Mouse (Mus musculus): ENCODE data around the gene Ensa.
A peak's percentile ranks its signal among the peaks of the same experiment; 100 is the strongest.
"Not testable (repeated sequence)": the region's sequence is repeated elsewhere in the genome, so short reads cannot be mapped to it uniquely, and the experiment has no call there.

Ensa gene

DNA sequence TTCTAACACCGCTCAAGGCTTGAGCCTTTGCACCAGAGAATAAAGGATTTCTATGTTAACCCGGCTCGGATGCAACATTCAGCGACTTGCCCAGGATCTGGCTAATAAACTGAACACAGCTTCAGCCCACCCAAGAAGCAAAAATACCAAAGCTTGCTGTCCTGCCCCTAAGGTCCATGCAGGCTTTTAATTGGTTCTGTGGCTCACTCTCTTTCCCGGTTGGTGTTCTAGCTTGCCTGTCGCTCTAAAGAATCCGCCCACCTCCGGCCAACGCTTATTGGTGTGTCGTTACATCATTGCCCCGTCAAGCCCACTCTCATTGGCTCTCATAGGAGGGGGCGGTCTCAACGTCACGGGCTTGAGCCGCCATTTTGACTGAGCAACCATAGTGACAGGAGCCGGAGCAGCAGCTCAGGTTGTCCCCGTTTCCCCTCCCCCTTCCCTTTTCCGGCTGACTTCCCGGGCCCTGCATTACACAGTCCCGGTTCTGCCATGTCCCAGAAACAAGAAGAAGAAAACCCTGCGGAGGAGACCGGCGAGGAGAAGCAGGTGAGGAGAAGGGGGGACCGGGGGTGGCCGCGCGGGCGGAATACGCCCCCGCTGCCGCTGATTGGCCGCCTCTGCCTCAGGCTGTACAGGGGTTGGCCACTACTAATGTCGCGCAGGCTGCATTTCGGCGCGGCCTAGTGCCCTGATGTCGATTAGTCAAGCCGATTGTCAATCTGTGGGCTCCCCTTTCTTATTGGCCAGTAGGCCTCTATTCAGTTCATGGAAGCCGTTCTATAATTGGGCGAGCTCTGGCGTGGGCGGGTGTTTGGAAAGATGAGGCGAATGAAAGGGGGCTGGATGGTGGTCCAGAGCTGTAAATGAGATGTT, at the start of gene Ensa:
Gene Ensa (plus strand): TSS at position 366 of the 876 bp plus-strand sequence.
- peak; percentile 97 for DNase-seq (ENCODE audit: low spot score)

DNA sequence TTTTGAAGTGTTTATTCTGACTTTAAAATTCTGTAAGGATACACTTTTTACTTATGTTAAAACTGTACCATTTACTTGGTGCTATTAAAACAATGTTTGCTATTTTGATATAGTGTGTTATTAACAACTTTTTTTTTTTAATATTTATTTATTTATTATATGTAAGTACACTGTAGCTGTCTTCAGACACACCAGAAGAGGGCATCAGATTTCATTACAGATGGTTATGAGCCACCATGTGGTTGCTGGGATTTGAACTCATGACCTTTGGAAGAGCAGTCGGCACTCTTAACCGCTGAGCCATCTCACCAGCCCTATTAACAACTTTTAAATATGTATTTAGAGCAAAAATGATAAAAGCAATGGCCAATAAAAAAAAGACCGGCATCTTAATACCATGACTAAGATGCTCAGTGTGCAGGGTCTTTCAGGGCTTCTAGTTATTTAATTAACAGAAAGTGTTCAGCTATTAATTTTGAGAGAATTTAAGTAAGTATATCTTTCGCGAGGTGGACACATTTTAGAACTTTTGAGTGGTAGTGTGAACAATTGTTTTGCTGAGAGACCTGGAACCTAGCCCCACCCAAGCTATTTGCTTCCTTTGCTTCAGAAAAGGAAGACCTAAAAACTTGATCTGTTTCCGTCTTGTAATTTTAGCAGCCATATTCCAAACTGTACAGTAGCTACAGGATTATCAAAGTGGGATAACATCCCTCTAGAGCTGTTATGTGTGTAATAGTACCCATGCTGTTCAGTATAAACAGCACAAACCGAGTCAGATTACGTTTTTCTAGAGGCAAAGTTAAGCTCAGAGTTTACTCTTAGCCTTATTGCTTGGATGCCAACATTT, 36.8 kb upstream of the Ensa start:
- no peak for DNase-seq (ENCODE audit: low spot score)

DNA sequence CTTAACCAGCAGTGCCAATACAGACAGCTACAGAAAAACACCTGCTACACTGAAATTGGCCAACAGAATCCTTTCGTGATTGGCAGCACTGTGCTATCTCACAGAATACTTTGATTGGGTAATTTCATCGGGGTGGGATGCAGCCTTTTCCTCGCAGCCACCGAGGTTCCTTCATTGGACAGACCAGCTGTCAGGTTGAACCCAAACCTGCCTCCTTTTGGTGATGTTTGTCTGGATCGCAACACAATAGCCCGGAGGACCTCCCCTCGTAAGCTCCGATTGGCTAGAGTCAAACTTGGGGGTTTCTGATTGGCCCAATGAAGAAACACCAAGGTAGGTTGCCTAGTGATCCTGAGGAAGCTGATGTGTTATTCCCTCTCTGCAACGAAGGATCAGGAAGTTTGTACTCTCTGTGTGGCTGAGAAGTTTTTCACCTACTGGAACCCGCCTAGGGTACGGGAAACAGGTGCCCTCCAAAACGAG, 36.1 kb upstream of the Ensa start, which contains the start of gene Golph3l:
Gene Golph3l (plus strand): TSS at position 331 of the 483 bp plus-strand sequence.
- DNase-seq (ENCODE audit: low spot score) = peak; percentile 95

DNA sequence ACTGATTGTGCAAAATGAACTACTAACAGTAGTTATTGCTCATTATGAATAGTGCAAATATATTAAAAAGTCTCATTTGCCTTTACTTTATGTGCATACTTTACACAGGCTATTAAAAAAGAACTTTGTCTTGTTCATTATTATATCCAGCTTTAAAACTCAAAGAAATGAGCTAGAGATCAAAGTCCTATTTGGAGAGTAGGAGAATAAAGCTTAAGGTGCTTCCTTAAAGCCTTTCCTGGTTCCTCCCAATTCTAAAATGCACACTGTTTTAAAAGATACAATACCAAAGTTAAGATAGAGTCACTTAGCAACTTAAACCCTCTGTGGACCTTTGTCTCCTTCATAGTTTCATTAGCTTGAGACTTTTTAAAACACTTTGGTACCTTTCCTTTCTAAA, 26.1 kb upstream of the Ensa start:
- DNase-seq (ENCODE audit: low spot score) = no peak

DNA sequence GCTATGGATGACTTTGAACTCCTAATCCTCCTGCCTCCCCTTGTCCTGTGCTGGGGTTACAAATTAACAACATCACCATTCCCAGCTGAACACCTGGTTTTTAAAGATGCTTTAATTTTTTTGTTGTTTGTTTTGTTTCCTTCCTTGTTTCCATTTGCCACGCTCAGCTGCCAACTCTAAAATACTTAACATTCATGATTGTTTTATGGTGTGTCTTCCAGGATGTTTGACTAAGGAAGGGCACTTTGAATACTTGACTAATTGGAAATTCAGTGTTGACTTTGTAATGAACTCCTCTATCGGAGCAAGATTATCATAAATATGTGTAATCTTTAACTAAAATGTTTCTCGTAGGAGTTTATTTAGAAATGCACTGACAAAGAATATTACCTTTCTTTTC, 23.5 kb upstream of the Ensa start:
- DNase-seq (ENCODE audit: low spot score) = no peak

DNA sequence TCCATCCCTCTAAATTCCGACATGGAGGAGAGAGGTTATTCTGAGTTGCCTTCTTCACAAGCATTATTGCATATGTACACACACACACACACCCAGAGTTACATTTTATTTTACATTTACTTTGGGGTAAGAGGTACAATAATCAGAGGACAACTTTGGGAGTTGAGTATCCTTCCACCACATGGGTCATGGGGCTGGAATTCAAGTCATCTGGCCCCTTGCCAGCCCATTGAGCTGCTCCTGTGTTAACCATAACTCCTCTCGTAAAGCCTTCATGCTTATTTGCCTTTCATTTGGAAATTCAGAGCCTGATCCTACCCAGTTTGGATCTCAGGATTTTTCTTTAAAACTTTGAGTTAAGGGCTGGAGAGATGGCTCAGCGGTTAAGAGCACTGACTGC, 18.7 kb upstream of the Ensa start:
- no peak for DNase-seq (ENCODE audit: low spot score)

DNA sequence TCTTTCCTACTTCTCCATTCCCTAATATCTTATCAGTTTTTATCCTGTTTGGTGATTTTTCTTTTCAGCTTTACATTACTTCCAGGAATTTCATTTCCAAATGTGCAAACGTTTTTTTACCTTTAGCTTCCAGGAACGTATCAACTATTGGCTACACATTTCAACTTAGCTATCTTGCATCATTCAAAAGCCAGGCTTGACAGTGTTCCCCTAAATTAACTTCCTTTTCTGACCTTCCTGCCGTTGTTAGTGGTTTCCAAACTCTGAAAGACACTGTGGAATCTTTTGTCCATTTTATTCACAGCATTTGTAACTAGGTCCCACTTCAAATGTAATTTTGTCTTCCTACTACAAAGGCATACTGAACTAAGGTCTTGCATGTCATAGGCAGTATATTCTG, 15.6 kb upstream of the Ensa start:
- DNase-seq (ENCODE audit: low spot score) = no peak

DNA sequence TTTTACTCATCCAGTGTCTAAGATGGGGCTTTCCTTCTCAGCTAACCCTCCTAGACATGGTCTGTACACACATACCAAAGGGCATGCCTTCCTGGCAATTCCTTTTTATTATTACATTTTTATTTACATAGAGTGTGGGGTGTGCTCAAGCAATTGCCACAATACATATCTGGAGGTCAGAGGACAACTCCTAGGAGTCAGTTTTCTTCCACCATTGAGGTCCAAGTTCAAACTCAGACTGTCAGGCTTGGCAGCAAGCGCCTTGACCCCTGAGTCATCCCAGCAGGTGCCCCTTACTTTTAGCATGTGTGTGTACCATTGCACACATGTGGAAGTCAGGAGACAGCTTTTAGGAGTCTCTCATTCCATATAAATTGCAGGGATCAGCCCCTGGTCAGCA, 10.8 kb upstream of the Ensa start:
- DNase-seq (ENCODE audit: low spot score) = no peak

DNA sequence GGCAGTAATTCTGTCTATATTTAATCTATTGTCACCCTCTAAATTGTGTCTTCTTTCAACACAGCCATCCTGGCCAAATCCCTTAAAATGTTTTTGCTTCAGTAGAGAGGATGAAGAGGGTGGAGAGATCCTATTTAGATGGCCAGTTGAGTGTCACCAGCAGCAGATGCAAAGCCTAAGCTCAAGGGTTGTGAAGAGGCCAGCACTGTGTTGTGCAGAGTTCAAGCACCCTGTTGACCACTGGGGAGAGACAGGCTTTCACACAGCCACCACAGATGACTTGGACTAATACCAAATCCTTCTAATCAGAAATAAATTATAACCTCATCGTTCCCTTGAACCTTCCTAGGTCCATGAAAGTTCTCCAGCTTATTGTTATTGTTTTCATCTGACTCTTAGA, 6.3 kb upstream of the Ensa start:
- DNase-seq (ENCODE audit: low spot score) = no peak

DNA sequence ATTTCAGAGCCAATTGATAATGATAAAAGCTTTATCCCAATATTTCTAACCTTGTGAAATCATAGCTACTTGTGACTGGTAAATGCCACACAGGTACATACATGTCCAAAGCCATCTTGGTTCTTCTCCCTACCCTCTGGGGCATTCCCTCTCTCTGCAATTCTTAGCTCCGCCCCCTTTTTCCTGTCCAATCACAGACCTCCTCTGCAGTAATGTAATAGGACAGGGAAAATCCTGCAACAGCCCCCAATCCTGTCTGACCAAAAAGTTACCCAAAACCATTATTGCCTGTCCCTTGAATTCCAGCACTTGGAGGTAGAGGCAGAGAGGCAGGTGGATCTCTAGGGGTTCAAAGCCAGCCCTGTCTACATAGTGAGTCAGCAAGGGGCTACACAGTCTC, 3.6 kb upstream of the Ensa start:
- no peak for DNase-seq (ENCODE audit: low spot score)

DNA sequence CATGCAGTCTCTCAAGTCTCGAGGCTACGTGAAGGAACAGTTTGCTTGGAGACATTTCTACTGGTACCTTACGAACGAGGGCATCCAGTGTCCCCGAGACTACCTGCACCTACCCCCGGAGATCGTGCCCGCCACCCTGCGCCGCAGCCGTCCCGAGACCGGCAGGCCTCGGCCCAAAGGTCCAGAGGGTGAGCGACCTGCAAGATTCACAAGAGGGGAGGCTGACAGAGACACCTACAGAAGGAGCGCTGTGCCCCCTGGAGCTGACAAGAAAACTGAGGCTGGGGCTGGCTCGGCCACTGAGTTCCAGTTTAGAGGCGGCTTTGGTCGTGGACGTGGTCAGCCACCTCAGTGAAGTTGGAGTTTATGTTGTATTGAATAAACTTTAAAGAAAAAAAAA, 2.4 kb upstream of the Ensa start:
- not testable (repeated sequence) for DNase-seq (ENCODE audit: low spot score)

DNA sequence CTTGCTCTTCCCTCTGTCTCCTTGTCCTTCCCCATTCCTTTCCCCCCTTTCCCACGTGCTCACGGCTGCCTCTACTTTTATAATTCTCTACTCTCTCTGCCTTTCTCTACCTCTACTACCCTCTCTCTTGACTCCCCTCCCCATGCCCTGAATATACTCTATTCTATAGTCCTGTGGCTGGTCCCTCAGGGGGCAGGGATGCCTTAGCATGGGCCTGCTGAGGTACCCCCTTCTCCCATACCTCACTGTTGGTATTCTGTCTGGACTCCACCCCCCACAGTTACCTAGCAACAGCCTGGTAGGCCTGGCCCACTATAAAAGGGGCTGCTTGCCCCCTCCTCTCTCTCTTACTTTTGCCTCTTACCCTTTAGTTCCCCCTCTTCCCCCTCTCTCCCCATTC, 1.2 kb upstream of the Ensa start:
- DNase-seq (ENCODE audit: low spot score) = no peak

DNA sequence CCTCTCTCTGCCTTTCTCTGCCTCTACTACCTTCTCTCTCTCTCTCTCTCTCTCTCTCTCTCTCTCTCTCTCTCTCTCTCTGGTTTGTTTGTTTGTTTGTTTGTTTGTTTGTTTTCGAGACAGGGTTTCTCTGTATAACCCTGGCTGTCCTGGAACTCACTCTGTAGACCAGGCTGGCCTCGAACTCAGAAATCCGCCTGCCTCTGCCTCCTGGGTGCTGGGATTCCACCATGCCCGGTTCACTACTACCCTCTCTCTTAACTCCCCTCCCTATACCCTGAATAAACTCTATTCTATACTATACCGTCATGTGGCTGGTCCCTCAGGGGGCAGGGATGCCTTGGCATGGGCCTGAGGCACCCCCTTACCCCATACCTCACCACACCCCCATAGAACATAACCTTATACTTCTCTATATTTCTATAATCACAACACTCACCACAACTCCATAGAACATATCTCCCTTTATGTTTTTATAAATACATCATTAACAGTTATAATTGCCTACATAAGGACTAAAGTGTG, 740 bp upstream of the Ensa start:
- DNase-seq (ENCODE audit: low spot score) = not testable (repeated sequence)

DNA sequence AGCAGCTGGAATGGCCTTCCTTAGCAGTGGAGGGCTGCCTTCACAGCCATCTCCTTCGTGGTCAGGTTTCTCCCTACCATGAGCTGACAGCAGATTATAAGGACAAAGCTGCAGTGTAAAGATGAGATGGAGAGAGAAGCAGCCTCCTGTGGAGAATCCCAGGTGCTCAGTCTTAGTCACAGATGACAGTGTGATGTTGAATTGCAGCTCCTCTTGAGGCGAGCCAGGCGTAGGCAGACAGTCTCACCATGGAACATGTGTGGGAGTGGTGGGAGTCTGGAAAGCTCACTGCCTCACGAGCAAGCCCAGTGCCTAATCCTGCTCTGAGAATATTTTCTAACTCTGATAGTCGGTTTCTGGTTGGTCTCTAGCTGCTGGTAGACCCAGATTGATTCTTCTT, 3.0 kb downstream of the Ensa start:
- DNase-seq (ENCODE audit: low spot score) = no peak

DNA sequence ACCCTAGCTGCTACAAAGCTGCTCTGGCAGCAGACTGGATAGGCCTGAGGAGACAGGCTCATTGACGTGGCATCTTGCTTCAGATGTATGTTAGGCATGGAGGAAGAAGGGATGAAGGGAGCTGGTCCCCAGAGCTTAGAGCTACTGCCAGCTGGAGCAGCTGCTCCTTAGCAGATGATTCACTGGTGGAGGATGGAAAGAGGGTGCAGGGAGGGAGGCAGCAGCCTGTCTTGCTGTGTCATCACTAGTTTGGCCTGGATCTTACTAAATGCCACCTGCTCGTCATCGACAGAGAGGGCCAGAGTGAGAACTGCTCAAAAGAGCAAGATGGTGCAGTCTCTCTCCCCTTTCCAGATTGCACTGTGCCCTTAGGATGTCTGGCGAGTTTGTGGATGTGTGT, 5.0 kb downstream of the Ensa start:
- DNase-seq (ENCODE audit: low spot score) = no peak

DNA sequence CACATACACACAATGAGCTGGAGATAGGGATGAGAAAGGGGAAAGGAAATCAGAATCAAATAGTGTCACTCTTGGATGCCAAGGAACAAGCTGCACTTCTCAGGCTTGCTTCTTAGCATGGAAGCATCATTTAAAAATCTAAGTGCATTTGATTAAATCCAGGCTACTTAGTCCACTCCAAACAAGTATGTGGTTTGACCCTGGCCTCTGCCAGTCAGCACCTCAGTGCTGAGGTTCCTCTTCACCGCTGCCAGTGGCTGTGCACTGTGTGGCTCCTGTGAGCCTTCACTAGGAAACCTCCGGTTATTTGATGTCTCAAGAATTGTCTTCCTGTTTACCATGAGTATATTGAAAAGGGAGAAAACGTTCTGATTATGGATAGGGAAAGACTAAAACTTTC, 6.1 kb downstream of the Ensa start:
- DNase-seq (ENCODE audit: low spot score) = no peak

DNA sequence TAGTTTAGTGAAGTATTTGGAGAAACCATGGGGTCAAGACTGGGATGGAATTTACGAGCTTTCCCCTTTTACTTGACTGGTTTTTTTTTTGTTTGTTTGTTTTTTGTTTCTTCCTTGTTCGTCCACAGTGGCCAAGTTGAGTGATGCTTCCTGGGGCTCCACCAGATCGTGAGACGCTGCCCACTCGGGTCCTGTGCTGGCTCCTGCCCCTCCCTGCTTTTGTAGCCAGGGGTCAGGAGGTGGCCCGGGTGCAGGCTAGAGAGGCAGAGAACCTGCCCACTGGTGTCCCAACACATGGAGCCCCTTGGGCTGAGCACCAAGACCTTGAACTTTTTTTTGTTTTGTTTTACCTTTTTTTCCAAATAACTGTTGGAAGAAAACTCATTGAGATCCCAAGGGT, 6.5 kb downstream of the Ensa start:
- no peak for DNase-seq (ENCODE audit: low spot score)

DNA sequence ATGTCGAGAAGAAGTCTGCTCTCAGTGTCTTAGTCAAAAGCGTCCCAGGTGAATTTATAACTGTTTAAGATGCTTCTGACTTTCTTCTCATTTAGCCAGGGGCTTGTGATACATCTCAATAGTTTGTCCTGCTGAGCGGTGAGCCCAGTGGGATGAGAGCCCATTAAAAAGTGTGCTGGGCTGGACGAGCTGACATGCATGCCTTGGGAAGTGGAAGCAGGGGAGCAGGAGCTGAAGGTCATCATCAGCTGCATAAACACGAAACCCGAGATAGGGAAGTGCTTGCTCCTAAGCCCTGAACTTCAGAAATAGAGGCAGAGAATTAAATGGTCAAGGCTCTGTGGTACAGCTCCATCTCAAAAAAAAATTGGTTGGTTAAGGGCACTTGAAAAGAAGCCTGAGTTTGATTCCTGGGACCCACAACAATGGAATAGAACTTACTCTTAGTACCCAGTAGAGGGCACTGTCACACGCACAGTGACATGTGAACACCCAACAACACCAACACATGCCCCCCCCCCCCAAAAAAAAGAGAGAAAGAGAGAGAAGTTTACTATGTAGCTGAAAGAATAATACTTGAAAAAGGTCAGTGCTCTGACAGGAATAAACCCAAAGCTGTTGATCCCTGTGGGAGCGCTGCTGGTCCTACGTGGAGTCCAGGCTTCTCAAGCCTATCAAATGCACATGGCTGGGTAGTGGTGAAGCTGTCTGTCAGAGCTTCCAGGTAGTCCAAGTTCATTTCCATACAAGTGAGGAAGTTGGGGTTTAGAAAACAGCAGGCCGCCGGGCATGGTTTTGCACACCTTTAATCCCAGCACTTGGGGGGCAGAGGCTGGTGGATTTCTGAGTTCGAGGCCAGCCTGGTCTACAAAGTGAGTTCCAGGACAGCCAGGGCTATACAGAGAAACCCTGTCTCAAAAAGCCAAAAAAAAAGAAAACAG, 8.1 kb downstream of the Ensa start:
- DNase-seq (ENCODE audit: low spot score) = peak; percentile 29

DNA sequence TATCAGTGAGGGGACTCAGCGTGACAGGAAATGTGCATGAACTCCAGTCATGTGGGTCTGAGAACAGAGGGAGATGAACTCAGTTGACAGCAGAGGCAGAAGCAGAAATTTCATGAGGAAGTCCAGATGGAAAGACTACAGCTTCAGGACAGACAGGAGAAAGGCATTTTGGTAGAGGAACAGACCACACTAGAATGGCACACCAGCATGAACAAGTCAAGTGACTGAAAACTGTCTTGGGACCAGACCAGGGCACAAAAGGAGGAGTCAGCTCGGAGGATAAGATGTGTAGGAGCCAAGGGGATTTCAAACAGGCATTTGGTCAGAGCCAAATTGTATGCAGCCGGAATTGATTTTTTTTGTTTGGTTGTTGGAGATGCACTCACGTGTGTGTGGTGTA, 10.8 kb downstream of the Ensa start:
- no peak for DNase-seq (ENCODE audit: low spot score)

DNA sequence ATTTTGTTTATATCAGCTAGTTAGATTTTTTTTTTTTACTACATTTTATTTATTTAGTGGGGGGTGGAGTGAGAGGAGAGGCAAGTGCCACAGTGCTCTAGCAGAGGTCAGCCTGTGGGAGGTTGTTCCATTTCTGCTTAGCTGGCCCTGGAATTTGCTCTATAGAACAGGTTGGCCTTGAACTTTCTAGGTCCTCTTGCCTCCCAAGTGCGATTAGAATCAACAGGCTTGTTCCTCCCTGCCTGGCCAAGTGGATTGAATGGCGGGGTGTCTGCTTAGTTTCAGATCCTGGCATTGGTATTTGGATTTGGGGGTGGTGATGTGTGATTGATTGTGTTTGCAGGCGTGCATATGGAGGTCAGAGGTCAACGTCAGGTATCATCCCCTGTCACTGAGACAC, 11.3 kb downstream of the Ensa start:
- DNase-seq (ENCODE audit: low spot score) = no peak

DNA sequence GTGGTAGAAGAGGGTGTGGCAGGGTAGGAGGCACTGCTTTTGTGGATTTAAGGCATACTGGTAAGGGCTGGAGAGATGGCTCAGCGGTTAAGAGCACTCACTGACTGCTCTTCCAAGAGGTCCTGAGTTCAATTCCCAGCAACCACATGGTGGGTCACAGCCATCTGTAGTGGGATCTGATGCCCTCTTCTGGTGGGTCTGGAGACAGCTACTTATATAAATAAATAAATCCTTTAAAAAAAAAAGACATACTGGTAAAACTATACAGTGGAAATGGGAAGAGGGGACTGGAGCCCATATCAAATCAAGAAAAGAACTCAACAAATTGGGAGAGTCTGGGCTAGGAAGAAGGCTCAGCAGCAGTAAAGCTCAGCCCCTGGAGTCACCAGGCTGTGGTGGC, 14.9 kb downstream of the Ensa start:
- no peak for DNase-seq (ENCODE audit: low spot score)

DNA sequence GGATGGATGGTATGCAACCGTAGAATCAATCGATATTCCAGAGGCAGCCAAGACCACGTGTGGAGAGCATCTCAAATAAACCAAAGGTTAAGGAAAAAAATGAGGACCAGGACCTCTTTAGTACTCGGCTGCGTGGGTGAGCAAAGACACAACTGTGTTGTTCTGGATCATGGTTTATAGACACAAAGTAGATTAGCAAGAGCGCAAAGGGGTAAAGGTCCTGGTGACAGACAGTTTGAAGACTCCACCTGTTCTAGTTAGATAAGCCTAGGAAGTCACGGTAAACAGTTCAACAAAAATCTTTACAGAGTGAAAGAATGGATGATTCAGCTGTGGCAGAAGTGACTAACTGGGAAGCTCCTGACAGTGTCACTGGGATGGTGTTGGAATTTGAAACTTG, 18.3 kb downstream of the Ensa start:
- DNase-seq (ENCODE audit: low spot score) = no peak

All from ovary, adult 18-20 months (tissue).